Mouse (Mus musculus) embryonic stem cell, embryonic (primary cell): ENCODE results near the gene Stk11ip.

Experiments
- CTCF ChIA-PET, 4 experiments: fragments of 300-600 bp in 2 of 4; fragments of 350-600 bp in 2 of 4; sonication (Branson Sonifier 250); formaldehyde crosslinking; loops; one replicate each; lab custom pipeline; 2022; ENCODE audit warnings: inconsistent platforms in 2 of 4; lab: Charles Lee
- POLR2A ChIA-PET, 4 experiments: fragments of 300-600 bp in 2 of 4; fragments of 350-600 bp in 2 of 4; sonication (Branson Sonifier 250); formaldehyde crosslinking; loops; one replicate each; lab custom pipeline; 2022; ENCODE audit warnings: antibody characterized with exemption in 4 of 4, inconsistent platforms in 1 of 4; lab: Charles Lee

Stk11ip gene

GRCm38 (mm10) chr1:75561221-75561897 lies 40.0 kb downstream of the Stk11ip start:
- POLR2A ChIA-PET, result interaction anchor here in 2 of 4 experiments (1.3 to 1.6 kb wide), 2 partner anchors 27 to 66 kb away, joined by 3 to 5 read pairs; no protein-coding TSS in a partner anchor
- CTCF ChIA-PET, result interaction anchor here in 3 of 4 experiments (0.7 to 4.8 kb wide), 4 partner anchors 34 to 94 kb away, joined by 3 to 45 read pairs (median 6); no protein-coding TSS in a partner anchor

GRCm38 (mm10) chr1:75561898-75562238 lies 40.5 kb downstream of the Stk11ip start:
- POLR2A ChIA-PET, result interaction anchor here in 1 of 4 experiments (1.3 kb wide), 1 partner anchor 67 kb away, joined by 3 read pairs; no protein-coding TSS in a partner anchor
- CTCF ChIA-PET, result interaction anchor here in 2 of 4 experiments (1.3 to 4.8 kb wide), 3 partner anchors 85 to 139 kb away, joined by 3 to 45 read pairs (median 3); no protein-coding TSS in a partner anchor

- ChIA-PET CTCF (interaction anchor here in 2 of 4 experiments (0.6 to 1.0 kb wide), 3 partner anchors 10 to 432 kb away, joined by 3 to 5 read pairs (median 4); no protein-coding TSS in a partner anchor), POLR2A (interaction anchor here in 2 of 4 experiments (0.5 to 1.0 kb wide), 3 partner anchors 25 to 682 kb away, joined by 3 to 4 read pairs (median 4); partner anchors contain the start of genes Chpf (in 1 of the 2) and Tmem198 (in 1 of the 2))
Observed at GRCm38 (mm10) chr1:75564102-75564501, 42.8 kb downstream of the Stk11ip start.

DNA sequence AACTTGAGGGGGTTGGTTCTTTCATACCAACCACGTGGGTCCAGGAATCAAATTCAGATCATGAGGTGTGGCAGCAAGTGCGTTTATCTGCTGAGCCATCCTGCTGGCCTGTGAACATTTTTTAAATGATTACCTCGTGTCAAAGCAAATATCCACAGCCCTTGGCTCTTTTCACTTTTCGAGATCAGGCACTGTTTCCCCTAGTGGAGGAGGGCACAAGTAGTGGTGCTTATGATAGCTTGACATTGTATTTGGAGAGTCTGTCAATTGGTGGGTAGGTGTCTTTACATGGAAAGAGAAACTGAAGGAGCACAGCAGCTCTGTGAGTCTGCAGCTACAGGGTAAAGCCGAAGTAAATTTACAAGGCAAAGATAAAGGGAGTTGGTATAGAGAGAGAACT lies 43.6 kb downstream of the Stk11ip start:
- ChIA-PET CTCF (interaction anchor here in 1 of 4 experiments (0.9 to 1.0 kb wide), 2 partner anchors 15 to 19 kb away, joined by 3 read pairs; partner anchors contain the start of gene Slc4a3), POLR2A (interaction anchor here in 1 of 4 experiments (1.2 kb wide), 1 partner anchor 88 kb away, joined by 3 read pairs; no protein-coding TSS in a partner anchor)

DNA sequence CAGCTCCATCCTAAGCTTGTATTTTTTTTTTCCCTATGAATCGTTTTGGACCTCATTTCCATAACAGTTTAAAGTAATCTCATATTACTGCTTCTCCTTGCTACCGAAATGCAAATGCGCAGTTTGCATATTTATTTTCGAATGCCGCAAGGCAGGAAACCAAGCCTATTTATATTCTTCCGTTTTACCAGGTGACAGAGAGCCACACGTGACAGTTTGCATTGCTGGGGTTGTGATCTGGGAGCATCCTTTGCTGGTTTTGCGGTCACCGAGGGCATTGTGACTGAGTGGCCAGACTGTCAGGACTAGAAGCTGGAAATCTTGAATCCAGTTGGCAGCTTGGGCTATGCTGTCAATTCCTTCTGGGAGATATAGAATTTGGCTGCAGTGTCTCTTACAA lies 44.3 kb downstream of the Stk11ip start:
- CTCF ChIA-PET, result interaction anchor here in 1 of 4 experiments (1.0 kb wide), 1 partner anchor 20 kb away, joined by 3 read pairs; the partner anchor contains the start of gene Slc4a3

GRCm38 (mm10) chr1:75570403-75570802 lies 49.1 kb downstream of the Stk11ip start:
- POLR2A ChIA-PET, result interaction anchor here in 3 of 4 experiments (0.7 to 2.3 kb wide), 8 partner anchors 8 to 135 kb away, joined by 3 to 11 read pairs (median 3); partner anchors contain the start of gene Gmppa (in 1 of the 3)
- CTCF ChIA-PET, result interaction anchor here in 3 of 4 experiments (0.6 to 3.3 kb wide), 4 partner anchors 11 to 146 kb away, joined by 3 to 13 read pairs (median 5); no protein-coding TSS in a partner anchor

More for the DNA sequence above, 44.3 kb downstream of the Stk11ip start:
- POLR2A ChIA-PET, result interaction anchor here in 2 of 4 experiments (1.1 to 1.5 kb wide), 4 partner anchors 16 to 249 kb away, joined by 3 to 4 read pairs (median 3); partner anchors contain the start of gene Dnpep (in 1 of the 2)

DNA sequence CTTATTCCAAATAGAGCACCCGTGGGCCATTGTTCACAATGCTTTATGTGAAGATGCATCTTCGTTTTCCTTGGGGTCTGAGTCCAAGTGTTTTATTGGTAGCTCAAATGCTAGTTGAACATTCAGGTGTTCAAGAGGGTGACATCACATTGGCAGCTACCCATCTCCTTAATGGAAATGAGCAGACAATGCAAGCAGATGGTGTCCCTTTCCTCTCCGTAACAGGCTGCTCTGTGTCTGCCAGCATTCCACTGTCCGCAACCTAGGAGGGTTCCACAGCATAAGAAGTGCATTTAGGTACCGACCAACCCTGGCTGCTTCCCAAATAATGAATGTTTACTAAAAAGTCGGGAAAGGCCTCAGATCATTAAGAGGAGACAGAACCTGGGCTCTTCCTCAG lies 51.4 kb downstream of the Stk11ip start:
- ChIA-PET POLR2A (interaction anchor here in 2 of 4 experiments (1.2 to 1.4 kb wide), 2 partner anchors 25 to 130 kb away, joined by 3 read pairs; no protein-coding TSS in a partner anchor), CTCF (interaction anchor here in 3 of 4 experiments (0.6 to 3.3 kb wide), 5 partner anchors 13 to 96 kb away, joined by 3 to 13 read pairs (median 4); no protein-coding TSS in a partner anchor)

DNA sequence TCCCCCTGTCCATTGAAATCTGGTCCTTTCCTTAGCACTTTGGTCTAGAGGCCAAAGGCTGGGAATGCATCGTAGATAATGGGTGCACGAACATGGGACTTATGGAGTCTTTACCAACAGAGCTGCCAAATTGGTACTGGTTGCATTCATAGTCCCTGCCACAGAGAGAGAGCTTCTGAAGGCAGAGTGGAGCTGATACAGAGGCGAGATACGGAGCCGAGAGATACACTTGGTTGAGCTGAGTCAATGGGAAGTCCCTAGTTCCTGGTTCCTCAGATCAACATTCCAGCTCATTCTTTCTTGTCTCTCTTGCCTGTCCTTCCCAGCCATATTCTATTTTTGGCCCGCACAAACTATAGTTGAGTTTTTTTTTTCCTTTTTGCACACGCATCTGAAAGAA lies 52.4 kb downstream of the Stk11ip start:
- CTCF ChIA-PET, result interaction anchor here (0.6 to 1.2 kb wide), 11 partner anchors 10 to 723 kb away, joined by 3 to 6 read pairs (median 4); no protein-coding TSS in a partner anchor
- POLR2A ChIA-PET, result interaction anchor here in 2 of 4 experiments (0.5 to 1.4 kb wide), 5 partner anchors 15 to 131 kb away, joined by 3 read pairs; partner anchors contain the start of gene Slc4a3 (in 1 of the 2)

GRCm38 (mm10) chr1:75574476-75575310 lies 53.4 kb downstream of the Stk11ip start:
- ChIA-PET POLR2A (interaction anchor here in 1 of 4 experiments (0.7 to 1.4 kb wide), 2 partner anchors 9 to 16 kb away, joined by 3 to 4 read pairs; no protein-coding TSS in a partner anchor), CTCF (interaction anchor here (0.5 to 0.9 kb wide), 10 partner anchors 11 to 724 kb away, joined by 3 to 6 read pairs (median 4); no protein-coding TSS in a partner anchor)

DNA sequence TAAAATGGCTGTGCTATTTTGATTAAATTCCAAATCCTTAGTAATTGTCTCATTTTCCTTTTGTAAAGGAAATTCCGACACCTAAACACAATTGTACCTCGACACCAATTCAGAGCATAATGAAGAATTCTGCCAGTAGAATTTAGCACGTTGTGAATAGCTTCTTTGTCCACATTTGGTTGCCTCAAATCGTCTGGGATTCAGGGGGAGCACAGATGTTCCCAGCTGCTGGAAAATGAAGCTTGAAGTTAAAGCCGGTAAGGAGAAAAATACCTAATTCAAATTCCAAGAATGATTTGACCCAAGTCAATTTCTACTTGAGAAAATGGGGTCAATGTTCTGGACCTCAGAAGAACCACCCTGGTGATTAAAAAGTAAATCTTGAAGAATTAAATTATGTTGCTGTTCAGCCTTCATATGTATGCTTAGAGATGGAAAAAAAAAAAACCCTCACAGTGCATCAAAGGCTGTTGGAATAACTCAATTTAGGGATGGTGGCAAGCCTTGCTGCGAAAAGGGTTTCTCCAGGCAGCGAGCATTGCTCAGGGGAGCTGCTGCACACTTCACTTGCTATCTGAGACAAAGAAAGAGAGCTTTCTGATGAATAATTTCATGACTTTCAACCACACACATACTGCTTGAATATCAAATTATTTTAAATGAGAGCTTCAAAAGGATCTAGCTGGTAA lies 60.8 kb downstream of the Stk11ip start:
- ChIA-PET CTCF (interaction anchor here in 2 of 4 experiments (0.6 to 1.3 kb wide), 4 partner anchors 11 to 1668 kb away, joined by 3 read pairs; no protein-coding TSS in a partner anchor), POLR2A (interaction anchor here in 3 of 4 experiments (0.7 to 1.0 kb wide), 5 partner anchors 12 to 255 kb away, joined by 3 to 5 read pairs (median 3); partner anchors contain the start of gene Inha (in 1 of the 3))

- CTCF ChIA-PET, result interaction anchor here in 1 of 4 experiments (0.6 to 1.3 kb wide), 2 partner anchors 11 to 23 kb away, joined by 3 read pairs; no protein-coding TSS in a partner anchor
Observed at GRCm38 (mm10) chr1:75582625-75582956, 61.3 kb downstream of the Stk11ip start.

DNA sequence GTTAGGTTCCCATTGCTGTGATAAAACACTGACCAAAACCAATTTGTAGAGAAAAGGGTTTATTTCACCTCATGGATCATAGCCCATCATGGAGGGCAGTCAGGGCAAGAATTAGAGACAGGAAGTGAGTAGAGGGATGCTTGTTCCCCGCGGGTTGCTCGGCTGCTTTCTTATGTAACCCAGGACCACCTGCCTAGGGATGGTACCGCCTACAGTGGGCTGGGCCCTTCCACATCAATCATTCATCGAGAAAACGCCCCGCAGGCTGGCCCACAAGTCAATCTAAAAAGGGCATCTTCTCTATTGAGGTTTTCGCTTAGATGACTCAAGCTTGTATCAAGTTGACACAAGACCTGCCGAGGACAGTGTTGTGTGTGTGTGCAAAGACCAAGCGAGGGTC lies 61.7 kb downstream of the Stk11ip start:
- CTCF ChIA-PET, result interaction anchor here in 1 of 4 experiments (1.3 kb wide), 1 partner anchor 24 kb away, joined by 3 read pairs; no protein-coding TSS in a partner anchor
- POLR2A ChIA-PET, result interaction anchor here in 1 of 4 experiments (1.0 kb wide), 2 partner anchors 11 to 256 kb away, joined by 3 to 5 read pairs; no protein-coding TSS in a partner anchor

More at GRCm38 (mm10) chr1:75582625-75582956, 61.3 kb downstream of the Stk11ip start:
- POLR2A ChIA-PET, result interaction anchor here in 2 of 4 experiments (0.7 to 1.0 kb wide), 3 partner anchors 12 to 256 kb away, joined by 3 to 5 read pairs (median 3); no protein-coding TSS in a partner anchor

- ChIA-PET POLR2A (interaction anchor here in 2 of 4 experiments (0.8 to 1.8 kb wide), 2 partner anchors 8 kb away, joined by 3 to 9 read pairs; no protein-coding TSS in a partner anchor), CTCF (no interaction called here)
Observed at GRCm38 (mm10) chr1:75586791-75587190, 65.5 kb downstream of the Stk11ip start.
